Mouse (Mus musculus) lung, embryonic 15.5 days (tissue): Measurements from ENCODE around the gene Tmc8. TPM values are rescaled to one million over a fixed set of nuclear protein-coding genes. Genes with fewer than 3 reads are reported as not detected.

Experiments
- ATAC-seq: fragments of 200-750 bp; cut with Nextera tagmentation; 2 replicates; pipeline ENCODE4 v1.8.0; 2017; ENCODE audit warnings: moderate number of reproducible peaks, borderline replicate concordance; ENCODE audit not compliant: low FRiP score, low TSS enrichment; ENCODE audit errors: extremely low read depth
- H3K27ac ChIP-seq: fragments of 300-500 bp; sonication (generic); 2 replicates; pipeline ENCODE4 v1.5.1; 2015; ENCODE audit warnings: moderate library complexity, mild to moderate bottlenecking, inconsistent platforms
- H3K27me3 ChIP-seq: fragments of 300-500 bp; sonication (generic); 2 replicates; pipeline ENCODE4 v1.6.1; 2015; ENCODE audit warnings: inconsistent platforms
- H3K36me3 ChIP-seq: fragments of 300-500 bp; sonication (generic); 2 replicates; pipeline ENCODE4 v1.6.1; 2015; ENCODE audit warnings: inconsistent platforms
- H3K4me1 ChIP-seq: fragments of 300-500 bp; sonication (generic); 2 replicates; pipeline ENCODE4 v1.6.1; 2015; ENCODE audit warnings: inconsistent platforms
- H3K4me2 ChIP-seq: fragments of 300-500 bp; sonication (generic); 2 replicates; pipeline ENCODE4 v1.6.1; 2015; ENCODE audit warnings: inconsistent platforms, mild to moderate bottlenecking, moderate library complexity
- H3K4me3 ChIP-seq: fragments of 300-500 bp; sonication (generic); 2 replicates; pipeline ENCODE4 v1.5.1; 2015; ENCODE audit warnings: mild to moderate bottlenecking, inconsistent platforms
- H3K9ac ChIP-seq: fragments of 300-500 bp; sonication (generic); 2 replicates; pipeline ENCODE4 v1.6.1; 2015; ENCODE audit warnings: inconsistent platforms
- H3K9me3 ChIP-seq: fragments of 300-500 bp; sonication (generic); 2 replicates; pipeline ENCODE4 v1.6.1; 2016; ENCODE audit warnings: inconsistent platforms
- WGBS: fragments of 180-500 bp; shearing (Covaris S2); methylation state at CpG from one replicate; pipeline ENCODE4 v1.1.7; 2015; 5-methylcytosine and 5-hydroxymethylcytosine counted together
- polyA plus RNA-seq: library from polyadenylated mRNA; unstranded; fragments of >200 nt; fragmentation: Nextera tagmentation; extraction: Ambion mirVana; gene quantifications from 2 replicates; pipeline ENCODE4 v1.2.1, GENCODE M21; 2015

Gene Tmc8
- polyA plus RNA-seq, 1 experiment from 2014 or later, result 3.2 TPM

DNA sequence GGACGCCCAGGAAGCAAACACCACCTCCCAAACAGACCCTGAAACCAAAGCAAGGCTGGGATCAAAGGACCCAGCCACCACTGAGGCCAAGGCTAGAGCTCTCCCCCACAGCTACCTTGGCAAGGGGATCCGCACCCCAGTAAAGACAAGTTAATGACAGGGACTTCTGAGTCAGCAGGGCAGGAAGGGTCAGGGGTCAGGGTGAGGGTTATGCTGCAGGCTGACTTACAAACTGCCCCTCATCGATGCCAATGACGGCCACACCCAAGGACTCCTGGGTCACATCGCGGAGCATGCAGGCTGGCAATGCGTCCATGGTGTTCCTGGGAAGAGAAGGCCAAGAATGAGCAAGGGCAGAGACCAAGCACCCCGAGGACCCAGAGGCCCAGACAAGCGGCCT, 40.0 kb downstream of the Tmc8 start:
- Histone ChIP-seq H3K36me3 (peaks cover 56% of the 10 kb centered on the region), H3K9ac (no peak overlapping the region), H3K4me1 (peaks cover 44% of the 10 kb centered on the region), H3K4me2 (no peak overlapping the region), H3K9me3 (no peaks in the 10 kb centered on the region), H3K27ac (no peak overlapping the region), H3K27me3 (no peaks in the 10 kb centered on the region), H3K4me3 (no peak overlapping the region)
- 84% methylated on average over 9 of the region's 9 CpGs for WGBS
- ATAC-seq, result no peak

DNA sequence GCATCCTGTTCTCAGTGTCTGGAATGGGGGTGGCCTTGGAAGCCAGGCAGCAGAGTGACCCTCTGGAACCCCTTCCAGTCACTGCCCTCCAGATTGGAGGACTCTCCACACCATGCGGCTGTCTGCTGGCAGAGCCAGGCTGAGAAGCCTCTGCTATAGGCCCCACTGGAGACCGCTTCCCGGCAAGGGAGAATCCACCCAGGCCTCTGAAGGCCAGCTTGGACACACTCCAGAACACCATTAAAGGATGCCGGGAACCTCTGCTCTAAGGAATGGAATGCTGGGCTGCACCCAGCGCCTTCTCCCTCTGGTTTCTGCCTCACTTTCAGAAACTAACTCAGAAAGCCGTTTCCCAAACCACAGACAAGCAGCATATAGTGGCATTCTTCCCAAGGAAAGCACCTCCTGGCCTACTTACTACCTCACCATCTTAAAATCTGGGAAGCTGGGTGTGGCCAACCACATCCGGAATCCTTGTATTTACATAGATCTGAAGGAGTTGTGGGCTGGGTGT, 40.9 kb downstream of the Tmc8 start:
- peaks cover 46% of the 10 kb centered on the region for H3K36me3 ChIP-seq
- H3K9ac ChIP-seq, result no peak overlapping the region
- H3K4me1 ChIP-seq, result peaks cover 53% of the 10 kb centered on the region
- H3K4me2 ChIP-seq, result peak overlapping the region; percentile 23; the same call in 1 of the 2 replicates
- H3K27ac ChIP-seq, result peak overlapping the region; percentile 53; the same call in 1 of the 2 replicates
- H3K27me3 ChIP-seq, result no peaks in the 10 kb centered on the region
- 44% methylated on average over 7 of the region's 7 CpGs for WGBS
- H3K9me3 ChIP-seq, result no peaks in the 10 kb centered on the region
- ATAC-seq, result no peak
- H3K4me3 ChIP-seq, result no peak overlapping the region

DNA sequence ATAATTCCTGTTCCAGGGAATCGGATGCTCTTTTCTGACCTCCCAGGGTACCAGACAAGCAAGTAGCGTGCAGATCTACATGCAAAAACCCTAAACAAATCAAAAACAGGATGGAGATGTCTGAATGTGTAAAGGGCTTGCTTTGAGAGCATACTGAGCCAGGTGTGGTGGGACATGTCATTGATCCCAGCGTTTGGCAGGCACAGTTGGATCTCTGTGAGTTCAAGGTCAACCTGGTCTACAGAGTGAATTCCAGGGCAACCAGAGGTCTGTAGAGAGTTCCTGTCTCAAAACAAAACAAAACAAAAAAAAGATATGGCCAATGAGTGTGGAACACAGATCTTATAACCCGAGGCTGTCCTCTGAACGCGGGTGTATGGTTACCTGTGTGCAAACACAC, 41.5 kb downstream of the Tmc8 start:
- Histone ChIP-seq H3K36me3 (peaks cover 44% of the 10 kb centered on the region), H3K4me3 (no peak overlapping the region), H3K27me3 (no peaks in the 10 kb centered on the region), H3K4me1 (peaks cover 60% of the 10 kb centered on the region), H3K9me3 (no peaks in the 10 kb centered on the region), H3K4me2 (peak overlapping the region; percentile 90), H3K27ac (peak overlapping the region; percentile 53; the same call in 1 of the 2 replicates), H3K9ac (no peak overlapping the region)
- ATAC-seq, result no peak
- WGBS, result 85% methylated on average over 6 of the region's 6 CpGs

DNA sequence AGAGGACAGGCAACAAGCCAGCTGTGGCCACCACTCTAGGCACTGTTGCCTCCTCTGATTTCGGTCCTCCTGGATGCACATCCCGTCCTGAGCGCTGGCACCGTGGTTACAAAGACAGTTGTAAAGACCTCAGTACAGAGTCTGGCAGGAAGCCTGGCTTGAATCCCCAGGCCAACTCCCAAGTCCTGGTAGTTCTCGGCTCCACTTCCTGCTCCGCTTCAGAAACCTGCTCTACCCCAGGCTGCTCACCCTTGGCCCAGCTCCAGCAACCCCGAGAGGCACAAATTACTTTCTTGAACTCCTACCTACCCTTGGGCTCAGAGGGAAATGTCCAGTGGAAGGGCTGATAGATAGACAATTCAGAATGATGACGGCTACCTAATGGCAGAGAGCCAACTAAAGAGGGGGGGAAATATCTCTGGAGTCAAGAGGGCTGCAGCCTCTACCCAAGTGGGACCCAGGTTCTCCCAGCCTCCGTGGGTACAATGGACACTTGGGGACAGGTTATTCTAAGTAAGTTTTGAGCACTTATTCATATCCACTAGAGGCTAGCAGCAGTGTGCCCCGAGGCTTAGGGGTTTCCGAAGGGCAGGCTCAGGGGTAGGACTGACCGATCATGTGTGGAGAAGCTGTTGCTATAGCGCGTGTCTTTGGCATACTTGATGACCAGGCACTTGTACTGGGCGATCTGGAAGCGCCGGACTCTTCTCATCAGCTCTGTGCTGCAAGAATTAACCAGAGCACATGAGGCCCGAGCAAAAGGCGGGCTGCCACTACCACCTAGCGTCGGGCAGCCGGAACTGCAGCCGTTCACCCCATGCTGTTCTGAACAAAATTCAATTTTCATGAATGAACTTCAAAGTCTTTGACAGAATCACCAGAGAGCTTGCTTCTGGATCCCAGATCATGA, 42.4 kb downstream of the Tmc8 start:
- peaks cover 38% of the 10 kb centered on the region for H3K36me3 ChIP-seq
- ATAC-seq, result peak; percentile 66
- H3K4me1 ChIP-seq, result peaks cover 69% of the 10 kb centered on the region
- peak overlapping the region; percentile 65 for H3K4me3 ChIP-seq
- H3K9me3 ChIP-seq, result no peaks in the 10 kb centered on the region
- peak overlapping the region; percentile 73 for H3K9ac ChIP-seq
- peak overlapping the region; percentile 90 for H3K4me2 ChIP-seq
- peak overlapping the region; percentile 93 for H3K27ac ChIP-seq
- WGBS, result 7% methylated on average over 23 of the region's 23 CpGs
- H3K27me3 ChIP-seq, result no peaks in the 10 kb centered on the region

DNA sequence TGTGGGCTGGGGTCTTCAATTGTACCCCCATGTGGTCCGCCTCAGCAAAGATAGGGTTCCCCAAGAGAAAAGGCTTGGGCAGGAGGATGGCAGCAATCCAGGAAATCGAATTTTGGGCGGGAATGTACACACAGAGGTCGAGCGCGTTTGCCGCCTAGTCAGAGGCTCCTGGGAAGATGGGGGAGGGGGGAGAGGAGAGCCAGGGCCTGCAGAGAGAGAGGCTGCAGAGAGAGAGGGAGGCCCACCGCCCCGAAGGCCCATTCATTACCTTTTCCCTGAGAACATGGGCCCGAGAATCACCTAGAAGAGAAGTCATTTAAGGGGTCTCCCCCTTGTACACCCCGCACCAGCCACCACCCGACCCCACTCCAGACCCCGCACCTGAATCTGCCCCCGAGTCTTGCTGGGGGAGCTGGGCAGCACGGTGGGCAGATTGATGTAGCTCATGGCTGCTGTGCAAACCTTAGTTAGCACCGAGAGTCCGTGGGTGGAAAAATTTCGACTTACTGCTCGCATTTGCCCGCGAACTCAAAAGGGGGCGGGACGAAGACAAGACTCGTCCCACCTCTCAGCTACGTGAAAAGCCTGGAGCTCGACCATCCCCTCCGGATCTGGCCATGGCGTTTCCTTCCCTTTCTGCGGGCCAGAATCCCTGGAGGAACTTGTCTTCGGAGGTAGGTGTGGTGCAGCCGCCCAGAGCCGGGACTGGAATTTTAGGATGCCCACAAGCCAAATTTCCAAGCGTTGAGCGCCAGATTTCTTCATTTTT, 43.6 kb downstream of the Tmc8 start, which contains the start of the genes Afmid and Tk1:
Gene Afmid (plus strand): TSS at position 592 of the 769 bp plus-strand sequence.
Gene Tk1 (minus strand): TSS at position 760 of the 769 bp plus-strand sequence.
- WGBS, result under 1% methylated on average over 34 of the region's 34 CpGs
- Histone ChIP-seq H3K36me3 (peaks cover 26% of the 10 kb centered on the region), H3K27me3 (no peaks in the 10 kb centered on the region), H3K9ac (peak within 1 kb of the TSS; percentile 73), H3K27ac (peak within 1 kb of the TSS; percentile 93), H3K4me2 (peak within 1 kb of the TSS; percentile 90), H3K4me1 (peaks cover 81% of the 10 kb centered on the region), H3K9me3 (no peaks in the 10 kb centered on the region), H3K4me3 (peak within 1 kb of the TSS; percentile 65)
- peak; percentile 41; the same call in 1 of the 2 replicates for ATAC-seq

DNA sequence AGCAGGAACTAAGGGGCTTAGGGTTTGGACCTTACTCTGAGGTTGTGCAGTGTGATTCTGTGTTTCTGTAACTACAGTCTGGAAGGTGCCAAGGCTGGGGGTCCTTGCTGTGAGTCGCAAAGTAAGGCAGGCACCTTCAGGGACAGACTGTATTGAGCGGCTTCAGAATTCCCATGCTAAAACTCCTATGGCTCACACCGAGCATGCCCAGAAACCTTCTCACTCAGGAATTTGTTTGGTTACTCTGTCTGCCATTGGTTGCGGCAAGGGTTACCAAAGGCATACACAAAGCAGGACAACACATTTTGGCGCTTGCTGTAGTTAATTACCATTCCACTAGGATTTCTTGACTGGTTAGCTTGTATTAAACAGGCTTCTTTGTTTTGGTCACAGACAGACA, 44.3 kb downstream of the Tmc8 start:
- Histone ChIP-seq H3K36me3 (peaks cover 20% of the 10 kb centered on the region), H3K4me2 (peak overlapping the region; percentile 90), H3K9ac (peak overlapping the region; percentile 73), H3K27me3 (no peaks in the 10 kb centered on the region), H3K4me3 (peak overlapping the region; percentile 65), H3K9me3 (no peaks in the 10 kb centered on the region), H3K4me1 (peaks cover 86% of the 10 kb centered on the region), H3K27ac (peak overlapping the region; percentile 93)
- 4% methylated on average over 5 of the region's 5 CpGs for WGBS
- 0 out of 2 replicates have a peak, but pooled peaks have one; percentile 2 for ATAC-seq

DNA sequence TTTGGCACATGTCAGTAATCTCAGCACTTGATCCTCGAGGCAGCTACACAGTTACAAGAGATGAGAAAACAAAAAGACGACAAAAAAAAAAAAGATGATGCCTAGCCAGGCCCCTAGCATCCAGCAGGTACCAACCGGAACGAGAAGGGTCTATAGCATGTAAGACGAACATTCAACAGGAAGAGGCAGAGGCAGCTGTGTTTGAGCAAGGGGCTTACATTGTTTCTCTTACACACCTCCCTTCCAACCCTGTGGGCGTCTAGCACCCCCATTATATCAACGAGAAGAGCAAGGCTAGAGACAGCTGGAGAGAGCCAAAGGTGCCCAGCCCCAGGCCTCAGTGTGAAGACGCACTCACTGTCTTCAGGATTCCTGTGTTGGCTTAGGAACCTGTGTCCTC, 45.0 kb downstream of the Tmc8 start:
- 35% methylated on average over 8 of the region's 8 CpGs for WGBS
- no peak overlapping the region for H3K9ac ChIP-seq
- 0 out of 2 replicates have a peak overlapping the region, but pooled peaks have one; percentile 93 for H3K27ac ChIP-seq
- H3K9me3 ChIP-seq, result no peaks in the 10 kb centered on the region
- peaks cover 82% of the 10 kb centered on the region for H3K4me1 ChIP-seq
- H3K4me3 ChIP-seq, result no peak overlapping the region
- H3K36me3 ChIP-seq, result peaks cover 13% of the 10 kb centered on the region; the same call in 1 of the 2 replicates
- peak overlapping the region; percentile 90 for H3K4me2 ChIP-seq
- no peaks in the 10 kb centered on the region for H3K27me3 ChIP-seq
- no peak for ATAC-seq

DNA sequence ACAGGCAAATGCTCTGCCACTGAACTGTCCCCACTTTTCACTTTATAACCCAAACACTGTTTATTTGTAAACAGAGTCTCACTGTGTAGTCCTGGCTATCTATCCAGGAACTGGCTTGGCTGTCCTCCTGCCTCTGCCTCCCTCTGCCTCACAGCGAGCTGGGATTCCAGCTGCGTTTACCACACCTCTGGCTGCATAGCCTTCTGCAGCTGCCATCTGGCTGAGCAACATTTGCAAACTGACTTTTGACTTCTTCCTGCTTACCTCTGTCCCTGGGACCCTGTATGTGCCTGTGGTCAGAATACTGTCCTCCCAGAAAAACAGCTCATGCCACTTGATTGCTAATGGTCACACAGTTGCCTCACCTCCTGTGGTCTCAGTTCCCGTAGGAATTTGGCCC, 45.5 kb downstream of the Tmc8 start:
- Histone ChIP-seq H3K4me3 (no peak overlapping the region), H3K4me2 (no peak overlapping the region), H3K9me3 (no peaks in the 10 kb centered on the region), H3K27ac (0 out of 2 replicates have a peak overlapping the region, but pooled peaks have one; percentile 93), H3K9ac (no peak overlapping the region), H3K36me3 (peaks cover 9% of the 10 kb centered on the region; the same call in 1 of the 2 replicates), H3K4me1 (peaks cover 83% of the 10 kb centered on the region), H3K27me3 (no peaks in the 10 kb centered on the region)
- ATAC-seq, result no peak
- WGBS, result 37% methylated on average over 3 of the region's 3 CpGs

DNA sequence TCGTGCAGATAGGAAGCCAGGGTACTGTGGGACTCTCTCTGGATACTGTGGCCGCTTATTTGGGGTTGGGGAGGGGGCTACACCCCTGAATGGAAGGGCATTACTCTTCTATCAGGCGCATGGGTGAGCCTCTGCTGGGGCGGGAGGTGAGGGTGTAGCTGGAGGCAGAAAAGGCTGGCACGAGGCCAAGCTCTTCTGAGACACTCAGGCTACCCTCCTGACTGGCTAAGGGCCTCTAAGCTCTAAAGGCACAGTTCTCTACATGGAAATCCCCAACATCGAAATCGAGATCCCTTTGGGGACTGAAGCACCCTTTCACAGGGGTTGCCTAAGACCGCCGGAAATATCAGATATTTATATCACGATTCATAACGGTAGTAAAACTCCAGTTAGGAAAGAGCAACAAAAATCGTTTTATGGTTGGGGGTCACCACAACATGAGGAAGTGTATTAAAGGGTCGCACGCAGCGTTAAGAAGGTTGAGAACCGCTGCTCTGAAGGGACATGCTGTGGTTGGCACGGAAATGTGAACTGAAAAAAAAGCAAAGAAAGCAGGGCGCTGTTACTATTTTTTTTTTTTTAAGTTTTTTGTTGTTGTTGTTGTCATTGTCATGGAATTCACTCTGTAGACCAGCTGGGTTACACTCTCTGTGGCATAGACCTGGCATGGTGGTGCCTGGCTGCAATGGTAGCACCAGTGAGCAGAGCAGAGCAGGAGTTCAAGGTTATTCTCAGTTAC, 46.4 kb downstream of the Tmc8 start:
- no peak overlapping the region for H3K9ac ChIP-seq
- no peak overlapping the region for H3K4me2 ChIP-seq
- peak overlapping the region; percentile 83 for H3K27ac ChIP-seq
- H3K4me1 ChIP-seq, result peaks cover 75% of the 10 kb centered on the region
- H3K9me3 ChIP-seq, result no peaks in the 10 kb centered on the region
- H3K4me3 ChIP-seq, result no peak overlapping the region
- no peak for ATAC-seq
- WGBS, result 44% methylated on average over 18 of the region's 18 CpGs
- 0 out of 2 replicates have a peak, but pooled peaks cover 2% of the 10 kb centered on the region for H3K36me3 ChIP-seq
- no peaks in the 10 kb centered on the region for H3K27me3 ChIP-seq

DNA sequence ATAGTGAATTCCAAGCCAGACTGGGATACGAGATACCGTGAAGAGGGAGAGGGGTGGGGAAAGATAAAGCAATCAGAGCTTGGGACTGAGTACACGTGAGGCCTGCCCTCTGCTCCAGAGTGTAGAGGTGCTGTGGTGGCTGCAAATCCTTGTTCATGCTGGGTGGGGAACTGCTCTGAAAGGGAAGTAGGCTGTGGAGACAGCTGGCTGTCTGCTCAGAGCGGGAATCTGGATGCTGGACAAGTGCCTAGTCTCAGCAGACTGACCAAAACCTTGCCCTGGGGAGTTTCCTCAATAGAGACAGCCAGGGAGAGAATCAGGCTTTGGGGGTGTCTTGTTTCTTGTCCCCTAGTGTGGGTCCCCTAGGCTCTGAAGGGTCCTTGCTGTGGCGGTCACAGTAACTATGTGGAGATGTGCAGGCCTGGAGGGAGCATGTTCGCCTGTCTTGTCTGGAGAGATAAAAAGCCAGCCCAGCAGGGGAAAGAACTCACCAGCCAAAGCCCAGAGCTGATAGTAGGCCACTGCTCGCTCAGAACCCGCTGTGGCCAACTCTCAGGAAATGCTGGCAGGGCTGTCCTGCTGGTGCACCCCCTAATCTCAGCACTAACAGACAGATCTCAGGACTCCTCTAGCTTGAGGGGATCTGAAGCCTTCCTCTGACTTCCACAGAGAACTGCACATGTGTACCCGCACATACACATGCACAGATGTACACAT, 47.2 kb downstream of the Tmc8 start:
- Histone ChIP-seq H3K27ac (peak overlapping the region; percentile 83), H3K4me1 (peaks cover 68% of the 10 kb centered on the region), H3K4me2 (no peak overlapping the region), H3K9me3 (no peaks in the 10 kb centered on the region), H3K36me3 (no peaks in the 10 kb centered on the region), H3K27me3 (no peaks in the 10 kb centered on the region), H3K9ac (no peak overlapping the region), H3K4me3 (no peak overlapping the region)
- no peak for ATAC-seq
- 32% methylated on average over 9 of the region's 9 CpGs for WGBS
